Mouse (Mus musculus) CH12.LX (cell line): ENCODE measurements around the gene Fam122b.

Experiments
- CHD2 ChIP-seq: IDR thresholded peaks from 2 replicates; pipeline ENCODE4 v1.6.1; 2011; ENCODE audit warnings: low read length, improper control_type of control experiment
- CTCF ChIP-seq, 2 experiments: IDR thresholded peaks in 1 of 2; conservative IDR thresholded peaks in 1 of 2; 2 replicates each; pipeline ENCODE4 v1.5.1; 2011 to 2012; ENCODE audit warnings: low read depth in 2 of 2, low read length in 2 of 2, improper control_type of control experiment in 1 of 2, inconsistent platforms in 1 of 2, mild to moderate bottlenecking in 1 of 2, moderate library complexity in 1 of 2
- NRF1 ChIP-seq: IDR thresholded peaks from 2 replicates; pipeline ENCODE4 v1.6.1; 2014; ENCODE audit warnings: low read depth, mild to moderate bottlenecking, inconsistent platforms, low read length, improper control_type of control experiment, moderate library complexity
- POLR2A ChIP-seq: IDR thresholded peaks from 2 replicates; pipeline ENCODE4 v1.6.1; 2011; ENCODE audit warnings: low read depth, mild to moderate bottlenecking, improper control_type of control experiment, low read length
- SIN3A ChIP-seq: IDR thresholded peaks from 2 replicates; pipeline ENCODE4 v1.6.1; 2012; ENCODE audit warnings: low read length, improper control_type of control experiment, inconsistent platforms
- ZNF384 ChIP-seq: IDR thresholded peaks from 2 replicates; pipeline ENCODE4 v1.6.1; 2012; ENCODE audit warnings: low read depth, low read length, improper control_type of control experiment, inconsistent platforms

DNA sequence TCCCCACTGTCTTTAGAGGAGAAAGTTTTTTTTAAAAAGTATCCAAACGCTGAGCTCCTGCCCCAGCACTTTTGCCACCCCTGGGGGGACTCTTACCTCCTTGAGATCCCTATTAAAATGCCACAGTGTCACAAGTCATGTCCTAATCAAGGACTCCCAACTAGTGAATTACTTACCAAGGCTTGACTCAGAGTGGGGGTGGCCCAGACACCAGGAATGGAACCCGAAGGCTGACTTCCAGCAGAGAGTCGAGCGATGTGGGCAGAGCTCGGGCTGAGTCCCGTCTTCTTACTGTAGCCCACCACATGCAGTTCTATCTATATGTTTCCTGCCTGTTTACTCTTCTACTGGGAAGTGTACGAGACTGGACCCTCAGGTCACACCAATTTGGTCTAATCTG lies 60.2 kb downstream of the Fam122b start:
- no peak for TF ChIP-seq SIN3A
- no peak for TF ChIP-seq POLR2A
- no peak for TF ChIP-seq CTCF (conservative IDR thresholded peaks at IDR 0.05 in 1 of 2, IDR thresholded peaks at IDR 0.05 in 1 of 2; ENCODE audit: low read depth in 2 of 2, low read length in 2 of 2)
- TF ChIP-seq NRF1: no peak
- no peak for TF ChIP-seq CHD2
- no peak for TF ChIP-seq ZNF384
